Mouse (Mus musculus): ENCODE data around the gene Ccdc13. TPM values are rescaled to one million over a fixed set of nuclear protein-coding genes. Genes with fewer than 3 reads are reported as not detected.

The Ccdc13 gene
- 0.85 TPM for total RNA-seq (2023)

DNA sequence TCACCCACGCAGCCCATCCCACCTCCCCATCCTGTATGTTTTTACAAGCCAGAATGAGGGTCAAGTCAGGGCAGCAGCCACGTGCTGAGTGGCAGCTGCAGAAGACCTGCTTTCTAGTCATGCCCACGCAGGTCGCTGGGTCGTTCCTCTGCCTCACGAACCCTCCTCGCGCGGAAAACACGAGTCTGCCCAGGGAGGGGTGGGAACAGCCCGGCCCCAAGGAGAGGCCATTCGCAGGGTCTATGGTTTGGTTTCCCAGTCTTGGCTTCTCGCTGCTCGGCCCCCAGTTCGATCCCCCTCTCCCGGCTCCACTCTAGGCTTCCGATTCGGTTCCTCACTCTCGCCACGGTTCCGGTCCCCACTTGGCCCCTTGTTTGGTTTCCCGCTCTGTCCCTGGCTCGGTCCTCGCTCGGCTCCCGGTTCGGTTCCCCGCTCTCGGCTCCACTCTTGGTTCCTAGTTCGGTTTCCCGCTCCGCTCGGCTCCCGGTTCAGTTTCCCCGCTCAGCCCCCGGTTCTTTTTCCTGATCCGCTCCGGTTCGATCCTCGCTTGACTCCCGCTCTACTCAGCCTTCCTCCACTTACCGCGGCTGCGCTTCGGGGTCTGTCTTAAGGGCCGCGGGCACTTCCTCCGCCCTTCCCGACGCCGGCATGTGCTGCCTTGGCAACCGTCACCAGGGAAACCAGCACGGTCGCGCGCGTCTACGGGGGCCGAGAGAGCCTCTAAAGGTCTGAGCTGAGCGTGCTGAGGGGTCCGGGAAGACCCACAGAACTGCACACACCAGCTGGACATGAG, at the start of gene Ccdc13:
TSS of gene Ccdc13 (minus strand) at position 633 of the 793 bp plus-strand sequence.

DNA sequence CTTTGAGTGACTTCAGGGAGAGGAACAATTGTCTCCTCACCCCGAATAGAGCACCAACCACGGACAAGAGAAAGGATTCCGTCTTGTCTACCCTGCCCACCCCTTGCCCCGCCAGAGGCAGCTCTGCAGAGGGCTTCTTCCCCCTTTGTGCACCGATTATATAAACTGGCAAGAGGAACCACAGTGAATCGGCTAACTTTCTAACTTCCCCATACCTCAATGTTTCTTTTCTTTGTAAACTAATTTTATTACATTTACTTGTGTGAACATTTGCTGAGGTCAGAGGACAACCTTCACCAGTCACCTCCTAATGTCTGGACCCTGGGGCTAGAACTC, 18.9 kb upstream of the Ccdc13 start, which contains the start of gene Higd1a:
TSS of gene Higd1a (minus strand) at position 210 of the 336 bp plus-strand sequence.

DNA sequence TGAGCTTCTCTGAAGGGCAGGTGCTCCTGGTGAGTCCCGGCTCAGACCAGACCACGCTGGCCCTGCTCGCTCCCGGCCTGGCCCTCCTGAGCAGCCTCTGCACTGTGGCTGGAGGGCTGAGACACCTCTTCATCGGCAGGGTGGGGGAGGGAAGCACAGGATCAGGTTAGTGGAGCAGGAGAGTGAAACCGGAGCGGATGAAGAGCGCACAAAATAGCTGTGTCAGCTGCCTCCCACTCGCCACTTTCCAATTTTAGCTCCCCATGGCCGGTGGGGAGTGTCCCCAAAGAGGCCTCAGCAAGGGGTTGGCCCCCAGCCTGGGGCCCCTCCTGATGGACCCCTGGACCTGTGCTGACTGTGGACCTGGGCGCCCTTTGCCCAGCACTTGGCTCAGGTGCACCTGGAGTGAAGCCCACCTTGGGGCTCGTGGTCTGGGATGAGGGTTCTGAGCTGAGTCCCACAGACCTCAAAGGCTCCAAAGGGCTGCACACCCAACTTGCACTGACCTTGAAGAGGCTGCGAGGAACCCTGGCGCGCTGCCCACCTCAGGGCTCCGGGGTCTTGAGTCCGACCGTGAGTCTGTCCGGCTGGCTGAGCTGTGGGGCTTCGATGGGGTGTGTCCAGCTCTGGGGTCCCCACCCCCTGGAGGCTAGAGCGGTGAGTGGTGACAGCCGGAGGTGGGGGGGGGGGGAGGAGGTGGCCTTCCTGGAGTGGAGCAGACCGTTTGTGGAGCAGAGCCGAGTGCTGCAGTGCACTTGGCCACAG, 47.3 kb downstream of the Ccdc13 start, which contains the start of gene Hhatl:
TSS of gene Hhatl (minus strand) at position 751 of the 765 bp plus-strand sequence.

DNA sequence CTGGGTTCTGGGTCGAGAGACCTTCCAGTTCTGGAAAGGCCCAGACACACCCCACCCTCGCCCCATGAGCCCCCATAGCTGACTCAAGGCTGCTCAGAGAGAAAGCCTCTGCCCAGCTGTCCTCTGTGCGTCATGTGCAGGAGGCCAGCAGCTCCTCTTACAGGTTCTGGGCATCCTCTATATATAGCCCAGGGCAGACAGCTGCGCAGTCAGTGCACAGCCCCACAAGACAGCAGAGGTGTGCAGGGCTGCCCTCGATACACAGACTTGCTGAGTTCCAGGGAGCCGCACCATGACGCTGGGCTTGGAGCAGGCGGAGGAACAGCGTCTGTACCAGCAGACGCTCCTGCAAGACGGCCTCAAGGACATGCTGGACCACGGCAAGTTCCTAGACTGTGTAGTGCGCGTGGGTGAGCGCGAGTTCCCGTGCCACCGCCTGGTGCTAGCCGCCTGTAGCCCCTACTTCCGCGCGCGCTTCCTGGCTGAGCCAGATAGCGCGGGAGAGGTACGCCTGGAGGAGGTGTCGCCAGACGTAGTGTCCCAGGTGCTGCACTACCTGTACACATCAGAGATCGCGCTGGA, 61.7 kb downstream of the Ccdc13 start, which contains the start of gene Klhl40:
TSS of gene Klhl40 (plus strand) at position 124 of the 582 bp plus-strand sequence.

GRCm38 (mm10) chr9:121759091-121760081, 79.9 kb downstream of the Ccdc13 start, which contains the start of gene Zfp651:
Gene Zfp651, plus strand, starts transcription at chr9:121759330.

Other genes with a start within 250 kb of the Ccdc13 start
- gene Lyzl4, start 197.4 kb downstream of the Ccdc13 start, total RNA-seq (2023): not detected
- gene Vipr1, start 196.7 kb downstream of the Ccdc13 start, total RNA-seq (2023): 118 TPM
- 42.4 TPM for gene Sec22c, start 134.0 kb downstream of the Ccdc13 start, total RNA-seq (2023)
- gene Ss18l2, start 129.1 kb downstream of the Ccdc13 start, total RNA-seq (2023): 16.1 TPM
- 305 TPM for gene Nktr, start 120.3 kb downstream of the Ccdc13 start, total RNA-seq (2023)
- 0.73 TPM for gene Zfp651, start 80.1 kb downstream of the Ccdc13 start, total RNA-seq (2023)
- gene Klhl40, start 61.9 kb downstream of the Ccdc13 start, total RNA-seq (2023): not detected
- not detected for gene Hhatl, start 47.0 kb downstream of the Ccdc13 start, total RNA-seq (2023)
- gene Higd1a, start 18.9 kb upstream of the Ccdc13 start, total RNA-seq (2023): 31.8 TPM
- gene Ackr2, start 58.9 kb upstream of the Ccdc13 start, total RNA-seq (2023): 2.1 TPM
- not detected for gene Cyp8b1, start 76.8 kb upstream of the Ccdc13 start, total RNA-seq (2023)
- not detected for gene Fam198a, start 111.5 kb upstream of the Ccdc13 start, total RNA-seq (2023)
- gene Pomgnt2, start 157.6 kb upstream of the Ccdc13 start, total RNA-seq (2023): 0.23 TPM

Measured in CD4-positive naive resting alpha-beta T cell, adult 76 days (primary cell).